Mouse (Mus musculus): ENCODE results near the gene Lin37. TPM values are rescaled to one million over a fixed set of nuclear protein-coding genes. Genes with fewer than 3 reads are reported as not detected.

Lin37 gene
- polyA plus RNA-seq, 1 experiment from 2014 or later = 45.6 TPM

DNA sequence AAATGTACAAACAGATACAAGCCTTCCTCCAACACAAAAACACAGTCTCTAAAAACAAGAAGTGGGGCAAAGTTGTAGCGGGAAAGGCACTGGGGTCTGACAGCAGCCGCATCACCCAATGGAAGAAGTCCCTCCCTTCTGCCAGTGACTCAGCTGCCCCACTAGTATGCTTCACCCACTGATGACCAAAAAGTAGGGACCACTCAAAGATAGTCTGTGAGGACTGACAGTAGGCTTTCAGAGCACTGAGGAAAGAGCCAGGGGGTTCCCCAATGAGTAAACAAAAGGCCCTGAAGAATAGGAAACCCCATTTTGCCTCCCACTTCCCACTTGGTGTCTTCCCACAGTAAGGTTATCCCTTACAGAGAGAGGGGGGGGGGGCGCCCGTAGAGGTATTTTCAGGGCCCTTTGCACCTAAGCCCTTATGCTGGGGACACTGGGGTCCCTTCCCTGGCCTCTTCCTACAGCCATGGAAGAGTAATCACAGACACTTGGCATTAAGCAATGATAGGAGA is 34.9 kb upstream of the Lin37 start:
- no peak for ATAC-seq (ENCODE audit: insufficient number of reproducible peaks, low FRiP score, low TSS enrichment, low read depth)
- no peak overlapping the region for H3K4me3 ChIP-seq (replicated peaks)
- 65% methylated on average over 4 of the region's 4 CpGs for WGBS
- no peak overlapping the region for H3K27ac ChIP-seq (replicated peaks)
- H3K9me3 ChIP-seq (replicated peaks) = no peaks in the 10 kb centered on the region
- peaks cover 9% of the 10 kb centered on the region for H3K4me1 ChIP-seq
- no peaks in the 10 kb centered on the region for H3K27me3 ChIP-seq
- no peak overlapping the region for H3K9ac ChIP-seq
- no peaks in the 10 kb centered on the region for H3K36me3 ChIP-seq
- H3K4me2 ChIP-seq (replicated peaks) = no peak overlapping the region

DNA sequence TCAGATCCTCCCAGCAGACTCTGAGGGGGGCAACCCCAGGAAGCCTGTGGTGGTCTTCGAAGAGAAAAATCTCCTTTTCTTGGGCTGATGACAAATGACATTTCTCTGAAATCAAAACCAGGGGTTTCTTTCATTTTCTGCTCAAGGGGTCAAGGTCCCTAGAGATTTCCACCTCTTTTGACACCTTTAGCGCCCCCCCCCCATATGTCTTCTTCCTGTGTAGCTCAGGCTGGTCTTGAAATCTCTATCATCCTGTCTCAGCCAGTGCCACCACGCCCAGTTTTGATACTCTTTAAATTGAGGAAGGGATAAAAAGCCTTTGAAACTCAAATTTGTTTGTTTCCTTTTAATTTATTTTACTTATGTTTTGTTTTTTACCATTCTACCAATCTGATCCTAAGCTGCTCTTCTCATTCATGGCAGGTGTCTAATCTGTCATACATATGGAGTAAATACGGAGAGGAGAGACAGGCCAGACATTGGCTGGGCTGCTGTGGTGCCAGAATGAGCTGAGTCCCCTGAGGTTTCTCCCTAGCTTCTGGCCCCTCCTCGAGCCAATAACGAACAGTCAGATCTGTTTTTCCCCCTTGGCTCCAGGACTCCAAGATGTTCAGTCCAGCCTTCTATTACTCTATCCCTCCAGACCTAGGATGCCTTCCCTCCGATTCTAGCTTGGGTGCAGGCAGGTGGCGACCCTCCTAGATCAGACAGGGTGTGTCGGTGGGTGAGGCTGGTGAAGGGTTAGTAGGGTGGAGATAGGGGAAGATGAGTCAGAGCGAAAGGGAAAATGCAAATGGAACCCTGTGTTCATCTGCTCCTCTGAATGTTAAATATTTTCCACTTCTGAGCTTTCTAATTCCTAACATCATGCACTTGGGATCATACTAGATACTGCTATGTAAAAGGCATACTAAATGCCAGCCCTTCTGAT is 34.2 kb upstream of the Lin37 start:
- no peak overlapping the region for H3K4me3 ChIP-seq (replicated peaks)
- ATAC-seq (ENCODE audit: insufficient number of reproducible peaks, low FRiP score, low TSS enrichment, low read depth) = no peak
- no peaks in the 10 kb centered on the region for H3K9me3 ChIP-seq (replicated peaks)
- H3K27me3 ChIP-seq = no peaks in the 10 kb centered on the region
- WGBS = 70% methylated on average over 10 of the region's 10 CpGs
- H3K4me1 ChIP-seq = peaks cover 9% of the 10 kb centered on the region
- no peak overlapping the region for H3K9ac ChIP-seq
- H3K4me2 ChIP-seq (replicated peaks) = no peak overlapping the region
- no peaks in the 10 kb centered on the region for H3K36me3 ChIP-seq
- H3K27ac ChIP-seq (replicated peaks) = no peak overlapping the region

DNA sequence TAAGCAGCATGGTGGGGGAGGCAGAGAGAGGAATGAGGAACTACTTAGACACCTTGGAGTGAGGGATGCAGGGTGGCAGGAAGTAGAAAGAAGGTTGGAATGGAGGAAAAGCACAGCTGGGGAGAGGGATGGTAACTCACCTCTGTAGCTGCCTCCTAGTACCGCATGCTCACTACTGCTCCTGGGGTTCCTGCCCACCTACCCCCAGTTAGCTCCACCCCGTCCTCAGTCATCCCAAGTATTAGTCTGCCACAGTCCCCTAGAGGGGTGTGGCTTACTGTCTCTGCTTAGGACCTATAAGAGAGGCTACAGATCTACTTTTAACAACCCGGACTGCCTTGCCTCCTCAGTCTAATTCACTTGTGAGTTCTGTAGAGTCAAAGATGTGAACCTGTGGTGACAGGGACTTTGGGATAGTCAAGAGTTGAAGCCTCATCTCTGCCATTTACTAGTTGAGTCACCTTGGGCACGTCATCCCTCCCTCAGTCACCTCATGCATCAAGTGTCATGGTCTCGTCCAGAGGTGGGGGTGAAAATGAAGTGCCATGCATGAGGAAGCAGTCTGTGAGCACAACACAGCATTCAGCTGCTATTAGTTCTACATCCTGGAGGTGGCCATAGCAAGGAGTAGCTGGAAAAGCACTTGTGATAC is 33.3 kb upstream of the Lin37 start:
- 48% methylated on average over 5 of the region's 5 CpGs for WGBS
- Histone ChIP-seq H3K27me3 (no peaks in the 10 kb centered on the region), H3K9ac (no peak overlapping the region), H3K9me3 (replicated peaks) (no peaks in the 10 kb centered on the region), H3K4me3 (replicated peaks) (no peak overlapping the region), H3K27ac (replicated peaks) (no peak overlapping the region), H3K4me1 (peaks cover 9% of the 10 kb centered on the region), H3K36me3 (no peaks in the 10 kb centered on the region), H3K4me2 (replicated peaks) (no peak overlapping the region)
- no peak for ATAC-seq (ENCODE audit: insufficient number of reproducible peaks, low FRiP score, low TSS enrichment, low read depth)

DNA sequence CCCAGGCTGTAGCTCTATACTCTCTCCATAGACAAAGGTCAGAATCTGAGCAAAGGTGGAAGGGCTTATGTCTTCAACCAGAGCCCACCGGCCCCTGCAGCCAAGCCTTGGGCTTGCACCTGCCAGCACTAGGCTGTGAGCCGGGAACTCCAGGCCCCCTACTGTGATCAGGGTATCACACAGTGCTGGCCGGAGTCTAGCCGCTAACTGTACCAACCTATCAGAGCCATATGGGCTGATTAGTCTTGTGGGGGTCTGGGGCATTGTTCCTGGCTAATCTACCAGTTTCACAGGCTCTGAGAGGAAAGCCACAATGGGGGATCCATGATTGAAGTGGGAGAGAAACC is 31.9 kb upstream of the Lin37 start:
- 51% methylated on average over 4 of the region's 4 CpGs for WGBS
- H3K4me2 ChIP-seq (replicated peaks) = no peak overlapping the region
- no peak overlapping the region for H3K4me3 ChIP-seq (replicated peaks)

DNA sequence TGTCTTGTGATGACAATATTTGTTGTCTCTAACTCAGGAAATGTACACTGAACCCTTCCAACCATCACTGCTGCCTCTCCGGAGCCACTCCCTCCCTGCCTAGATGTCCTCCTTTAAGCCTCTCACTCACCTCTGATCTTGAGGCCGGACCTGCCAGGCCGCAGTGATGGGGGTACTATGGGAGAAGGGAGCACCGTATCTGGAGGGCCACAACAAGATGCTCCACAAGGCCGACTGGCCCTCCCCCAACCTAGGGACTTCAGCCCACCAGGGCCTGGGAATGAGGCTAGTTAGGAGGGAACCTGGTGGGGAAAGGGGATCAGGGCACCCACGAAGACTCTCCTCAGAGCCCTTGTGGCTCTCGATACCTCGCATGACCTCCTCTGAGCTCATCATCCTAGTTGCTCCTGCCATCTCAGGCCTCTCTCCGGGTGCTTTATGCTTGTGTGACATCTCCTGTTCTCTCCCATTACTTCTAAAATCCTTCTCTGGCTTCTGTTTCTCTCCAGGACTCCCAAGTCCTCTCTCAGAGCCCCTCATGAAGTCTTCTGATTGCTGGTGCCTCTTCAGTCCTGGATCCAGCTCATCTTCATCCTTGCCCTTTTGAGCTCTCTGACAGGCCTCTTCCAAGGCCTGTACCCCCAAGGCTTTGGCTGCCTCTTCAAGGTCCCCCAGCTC is 31.4 kb upstream of the Lin37 start:
- peaks cover 9% of the 10 kb centered on the region for H3K36me3 ChIP-seq
- no peak overlapping the region for H3K27ac ChIP-seq (replicated peaks)
- peaks cover 25% of the 10 kb centered on the region for H3K4me1 ChIP-seq
- no peak overlapping the region for H3K4me2 ChIP-seq (replicated peaks)
- H3K4me3 ChIP-seq (replicated peaks) = no peak overlapping the region
- 77% methylated on average over 9 of the region's 9 CpGs for WGBS
- no peak for ATAC-seq (ENCODE audit: insufficient number of reproducible peaks, low FRiP score, low TSS enrichment, low read depth)
- no peaks in the 10 kb centered on the region for H3K9me3 ChIP-seq (replicated peaks)
- H3K9ac ChIP-seq = no peak overlapping the region
- no peaks in the 10 kb centered on the region for H3K27me3 ChIP-seq

More for the DNA sequence above, 31.9 kb upstream of the Lin37 start:
- Histone ChIP-seq H3K9ac (no peak overlapping the region), H3K9me3 (replicated peaks) (no peaks in the 10 kb centered on the region), H3K27ac (replicated peaks) (no peak overlapping the region), H3K4me1 (peaks cover 22% of the 10 kb centered on the region), H3K27me3 (no peaks in the 10 kb centered on the region), H3K36me3 (peaks cover 4% of the 10 kb centered on the region)
- ATAC-seq (ENCODE audit: insufficient number of reproducible peaks, low FRiP score, low TSS enrichment, low read depth) = no peak

DNA sequence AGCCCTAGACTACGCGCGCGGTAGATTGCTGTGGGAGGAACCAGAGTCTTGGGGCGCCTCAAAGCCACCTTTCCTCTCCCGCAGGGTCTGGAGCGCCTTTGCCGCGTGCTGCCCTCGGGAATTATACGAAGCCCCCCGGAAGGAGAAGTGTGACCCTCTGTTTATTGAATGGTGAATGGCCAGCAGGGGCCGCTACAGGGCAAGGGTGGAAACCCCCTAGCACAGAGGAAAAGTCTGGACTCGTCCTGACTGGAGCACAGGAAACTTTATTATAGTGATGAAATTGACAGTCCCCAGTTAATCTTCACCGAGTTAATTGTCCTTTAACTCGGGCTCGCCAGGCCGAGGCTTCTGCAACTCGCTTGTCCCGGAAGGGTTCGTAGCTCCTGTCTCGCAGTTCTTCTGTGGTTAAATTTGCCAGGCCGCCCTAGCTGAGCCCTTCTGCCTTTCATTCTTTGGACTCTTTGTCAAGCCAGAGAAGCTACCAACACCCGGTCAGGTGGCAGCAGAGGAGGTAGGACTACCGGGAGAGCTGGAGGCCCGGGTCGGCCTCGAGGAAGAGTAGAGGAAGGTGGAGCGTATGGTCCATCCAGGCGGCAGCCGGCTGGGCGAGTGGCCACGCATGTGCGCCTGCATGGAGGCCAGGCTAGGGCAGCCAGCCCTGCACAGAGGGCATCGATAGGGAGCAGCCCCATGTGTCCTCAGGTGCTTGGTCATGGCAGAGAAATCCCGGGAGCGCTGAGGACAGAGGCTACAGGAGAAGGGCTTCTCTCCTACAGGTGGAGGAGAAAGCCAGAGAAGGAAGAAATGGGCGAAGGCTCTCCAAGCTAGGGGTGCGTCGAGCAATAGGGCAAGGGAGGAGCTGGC is 30.0 kb upstream of the Lin37 start:
- Histone ChIP-seq H3K4me2 (replicated peaks) (peak overlapping the region; percentile 85), H3K4me1 (peaks cover 25% of the 10 kb centered on the region), H3K27me3 (no peaks in the 10 kb centered on the region), H3K27ac (replicated peaks) (peak overlapping the region; percentile 94), H3K36me3 (peaks cover 23% of the 10 kb centered on the region), H3K4me3 (replicated peaks) (peak overlapping the region; percentile 92), H3K9me3 (replicated peaks) (no peaks in the 10 kb centered on the region), H3K9ac (peak overlapping the region; percentile 76)
- peak; percentile 53 for ATAC-seq (ENCODE audit: insufficient number of reproducible peaks, low FRiP score, low TSS enrichment, low read depth)
- 28% methylated on average over 40 of the region's 40 CpGs for WGBS

DNA sequence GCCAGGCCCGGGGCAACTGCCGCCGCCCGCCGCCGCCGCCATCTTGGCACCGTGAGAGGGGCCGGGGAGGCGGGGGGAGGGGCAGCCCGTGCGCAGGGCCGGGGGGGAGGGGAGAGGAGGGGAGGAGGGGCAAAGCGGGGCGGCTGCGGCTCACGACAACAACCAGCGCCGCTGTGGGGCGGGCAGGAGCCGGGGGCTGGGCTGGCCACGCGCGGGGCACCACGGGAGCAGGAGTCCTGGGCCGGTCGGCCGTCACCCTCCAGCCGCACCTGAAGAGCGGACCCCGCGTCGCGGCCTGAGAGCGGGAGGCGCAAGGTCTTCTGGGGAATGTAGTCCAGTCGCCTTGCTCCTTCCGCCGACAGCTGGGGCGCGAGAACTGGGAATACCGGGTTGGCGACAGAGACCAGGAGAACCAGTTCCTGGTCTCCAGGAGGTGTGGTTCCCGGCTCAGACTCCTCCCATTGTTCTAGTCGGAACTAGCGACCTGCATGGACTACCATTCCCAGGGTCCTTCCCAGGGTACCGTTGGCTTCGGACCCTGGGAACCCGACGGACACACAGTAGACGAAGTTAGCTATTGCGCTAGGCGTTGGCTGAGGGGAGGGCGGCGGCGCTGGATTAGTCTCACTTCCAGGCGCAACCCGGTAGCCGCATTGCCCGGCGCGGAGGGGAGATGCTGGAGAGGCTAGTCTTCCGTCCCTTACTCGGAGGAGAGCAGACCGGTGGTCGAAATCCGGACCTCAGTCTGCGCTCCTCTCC is 29.2 kb upstream of the Lin37 start, which contains the start of gene Kmt2b:
Gene Kmt2b, minus strand, starts transcription at position 51 of the 759 bp plus-strand sequence.
- WGBS = under 1% methylated on average over 52 of the region's 68 CpGs
- Histone ChIP-seq H3K4me1 (peaks cover 25% of the 10 kb centered on the region), H3K9me3 (replicated peaks) (no peaks in the 10 kb centered on the region), H3K27me3 (no peaks in the 10 kb centered on the region), H3K27ac (replicated peaks) (peak within 1 kb of the TSS; percentile 94), H3K9ac (peak within 1 kb of the TSS; percentile 76), H3K4me3 (replicated peaks) (peak within 1 kb of the TSS; percentile 92), H3K4me2 (replicated peaks) (peak within 1 kb of the TSS; percentile 85), H3K36me3 (peaks cover 31% of the 10 kb centered on the region)
- peak; percentile 96 for ATAC-seq (ENCODE audit: insufficient number of reproducible peaks, low FRiP score, low TSS enrichment, low read depth)

DNA sequence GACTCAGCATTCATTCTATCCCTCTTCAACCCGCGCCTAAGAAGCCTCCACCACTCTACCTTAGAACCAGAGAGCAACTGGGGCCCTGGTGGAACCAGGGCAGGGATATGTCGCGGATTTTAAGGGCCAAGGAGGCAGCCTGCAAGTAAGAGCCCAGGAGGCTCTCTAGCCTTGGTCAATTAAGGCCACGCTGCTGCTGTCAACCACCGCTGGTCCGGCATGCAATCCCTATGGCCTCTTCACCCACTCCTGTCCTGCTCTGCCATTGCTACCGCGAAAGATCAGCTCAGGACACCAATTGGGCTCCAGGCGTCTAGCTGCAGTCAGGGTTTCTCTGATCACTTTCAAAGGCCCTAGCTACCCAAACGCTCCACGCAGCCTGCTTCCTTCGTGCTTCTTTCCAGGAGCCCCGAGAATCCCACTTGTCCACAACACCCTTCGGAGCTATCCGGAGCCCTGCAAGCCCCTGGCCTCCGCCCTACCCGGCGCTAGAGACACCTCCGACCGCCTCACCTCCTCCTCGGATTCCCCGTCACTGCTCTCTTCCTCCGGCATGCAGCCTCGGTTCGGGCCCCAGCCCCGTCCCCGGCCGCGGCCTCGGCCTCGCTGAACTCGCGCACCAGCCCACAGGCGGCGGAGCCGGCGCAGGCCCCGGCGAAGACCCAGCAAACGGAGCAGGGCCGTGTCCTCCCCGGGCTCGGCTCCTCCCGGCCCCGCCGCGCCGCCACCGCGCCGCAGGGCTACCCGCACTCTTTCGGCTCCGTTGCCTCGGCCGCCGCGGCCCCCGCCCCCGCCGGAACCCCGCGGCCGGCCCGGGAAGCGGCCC is 28.4 kb upstream of the Lin37 start:
- H3K9ac ChIP-seq = peak overlapping the region; percentile 76
- peak; percentile 21; the same call in 1 of the 2 replicates for ATAC-seq (ENCODE audit: insufficient number of reproducible peaks, low FRiP score, low TSS enrichment, low read depth)
- H3K4me1 ChIP-seq = peaks cover 25% of the 10 kb centered on the region
- peak overlapping the region; percentile 94 for H3K27ac ChIP-seq (replicated peaks)
- H3K4me3 ChIP-seq (replicated peaks) = peak overlapping the region; percentile 92
- no peaks in the 10 kb centered on the region for H3K9me3 ChIP-seq (replicated peaks)
- under 1% methylated on average over 66 of the region's 67 CpGs for WGBS
- peaks cover 39% of the 10 kb centered on the region for H3K36me3 ChIP-seq
- H3K27me3 ChIP-seq = no peaks in the 10 kb centered on the region
- peak overlapping the region; percentile 85 for H3K4me2 ChIP-seq (replicated peaks)

DNA sequence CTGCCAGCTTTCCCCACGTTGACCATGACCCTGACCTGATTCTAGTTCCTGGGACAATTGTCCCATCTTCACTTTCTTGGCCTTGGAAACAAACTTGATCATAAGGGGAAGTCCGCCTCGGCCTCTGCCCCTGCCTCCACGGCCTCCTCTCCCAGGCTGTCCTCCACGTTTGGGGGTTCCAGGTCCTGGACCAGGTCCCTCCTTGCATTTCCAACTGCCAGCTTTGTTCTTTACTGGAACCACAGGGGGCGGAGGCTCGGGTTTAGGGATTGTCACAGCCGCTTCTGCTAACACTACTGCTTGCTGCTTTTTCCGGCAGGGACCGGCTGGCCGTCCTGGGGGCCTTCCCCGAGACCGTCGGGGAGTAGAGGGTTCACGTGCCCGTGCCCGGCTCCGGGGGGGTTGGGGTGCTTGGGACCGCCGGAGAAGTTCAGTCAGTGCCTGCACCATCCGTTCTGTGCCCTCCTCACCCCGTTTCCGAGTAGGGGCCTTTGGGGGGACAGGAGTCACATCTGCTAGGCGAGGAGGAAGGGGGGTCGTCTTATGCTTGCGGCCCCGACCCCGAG is 26.9 kb upstream of the Lin37 start:
- no peak for ATAC-seq (ENCODE audit: insufficient number of reproducible peaks, low FRiP score, low TSS enrichment, low read depth)
- Histone ChIP-seq H3K4me2 (replicated peaks) (peak overlapping the region; percentile 85), H3K4me3 (replicated peaks) (peak overlapping the region; percentile 92; the same call in 1 of the 2 replicates), H3K9me3 (replicated peaks) (no peaks in the 10 kb centered on the region), H3K4me1 (peaks cover 25% of the 10 kb centered on the region), H3K27me3 (no peaks in the 10 kb centered on the region), H3K9ac (peak overlapping the region; percentile 1; the same call in 1 of the 2 replicates), H3K36me3 (peaks cover 54% of the 10 kb centered on the region), H3K27ac (replicated peaks) (no peak overlapping the region)
- whole genome bisulfite sequencing = 90% methylated on average over 28 of the region's 28 CpGs
